Mouse (Mus musculus): ENCODE data around the gene Akr1c18. TPM values are rescaled to one million over a fixed set of nuclear protein-coding genes. Genes with fewer than 3 reads are reported as not detected.
A peak's percentile ranks its signal among the peaks of the same experiment; 100 is the strongest.
"Not testable (repeated sequence)": the region's sequence is repeated elsewhere in the genome, so short reads cannot be mapped to it uniquely, and the experiment has no call there.

Akr1c18 gene
- not detected in 2 replicates for total RNA-seq (2017)

DNA sequence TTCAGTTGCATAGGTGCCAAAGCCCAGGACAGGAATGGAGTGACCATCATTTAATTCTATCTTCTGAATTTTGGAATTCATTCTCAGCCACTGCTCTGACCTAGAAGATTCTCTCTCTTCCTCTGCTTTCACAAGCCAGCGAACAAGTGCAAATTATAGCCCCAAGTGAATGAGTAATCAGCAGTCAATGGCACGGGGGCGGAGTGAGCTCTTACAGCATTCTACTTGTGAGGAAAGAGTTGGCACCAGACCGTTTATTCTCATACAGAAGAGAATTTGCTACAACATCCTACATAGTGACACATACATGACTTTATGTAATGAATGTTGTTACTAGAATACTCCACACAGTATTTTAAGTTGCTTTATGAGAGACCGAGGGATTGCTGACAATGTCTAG, at the start of gene Akr1c18:
TSS of gene Akr1c18 (minus strand) at position 137 of the 400 bp plus-strand sequence.
- ATAC-seq (replicated peaks; ENCODE audit: low read depth, poor library complexity, severe bottlenecking), result no peak

DNA sequence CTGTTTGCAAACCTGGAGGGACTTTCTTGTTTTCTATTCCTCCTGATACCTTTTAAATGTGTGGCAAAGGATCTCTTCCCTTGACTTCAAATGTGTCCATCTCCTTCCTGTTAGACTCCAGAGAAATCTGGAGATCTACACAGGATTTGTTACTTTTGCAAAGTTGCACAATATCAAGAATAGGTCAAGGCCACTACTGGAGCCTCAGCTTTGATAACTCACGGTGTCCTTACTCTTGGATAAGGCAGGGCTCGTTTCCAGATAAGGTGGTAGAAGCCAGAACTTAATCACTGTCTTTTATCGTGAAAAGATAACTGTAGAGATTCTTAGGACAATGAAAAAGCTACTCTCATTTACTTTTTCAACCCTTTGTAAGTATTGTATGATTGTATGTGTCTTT, 42.1 kb upstream of the Akr1c18 start:
- ATAC-seq (replicated peaks; ENCODE audit: low read depth, poor library complexity, severe bottlenecking), result no peak

DNA sequence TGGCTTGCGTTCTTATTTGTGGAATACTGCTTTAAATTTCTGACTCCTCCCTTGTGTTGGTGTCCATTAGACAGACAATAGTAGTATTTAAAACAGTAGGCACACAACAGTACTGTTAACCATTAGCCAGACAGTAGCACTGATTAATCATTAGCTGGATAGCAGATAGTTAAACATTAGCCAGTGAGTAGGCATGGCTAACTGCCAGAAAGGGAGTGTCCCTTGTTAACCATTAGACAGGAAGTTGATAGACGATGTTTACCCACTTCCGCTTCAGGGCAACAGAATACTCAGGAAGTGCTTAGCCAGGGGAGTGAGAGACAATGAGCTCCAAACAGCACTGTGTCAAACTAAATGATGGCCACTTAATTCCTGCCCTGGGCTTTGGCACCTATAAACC, 40.5 kb upstream of the Akr1c18 start, which contains the start of gene Akr1c13:
TSS of gene Akr1c13 (plus strand) at position 247 of the 400 bp plus-strand sequence.
- ATAC-seq (replicated peaks; ENCODE audit: low read depth, poor library complexity, severe bottlenecking), result peak; percentile 98

DNA sequence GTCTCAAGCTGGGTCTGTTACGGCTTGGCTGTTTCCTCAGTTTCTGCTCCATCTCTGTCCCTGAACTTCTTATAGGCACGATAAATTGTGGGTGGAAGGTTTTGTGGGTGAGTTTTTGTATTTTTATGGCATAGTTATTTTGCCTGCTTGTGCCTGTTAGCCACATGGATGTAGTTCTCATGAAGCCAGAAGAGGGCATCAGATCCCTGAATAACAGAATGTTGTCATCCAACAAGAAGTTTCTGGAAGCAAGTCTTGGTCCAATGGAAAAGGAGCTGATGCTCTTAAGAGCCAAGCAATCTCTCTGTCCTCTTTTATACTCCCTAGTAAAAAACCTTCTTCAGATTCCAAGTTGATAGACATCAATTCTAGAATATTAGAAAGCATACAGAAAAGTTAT, 37.7 kb upstream of the Akr1c18 start:
- no peak for ATAC-seq (replicated peaks; ENCODE audit: low read depth, poor library complexity, severe bottlenecking)

DNA sequence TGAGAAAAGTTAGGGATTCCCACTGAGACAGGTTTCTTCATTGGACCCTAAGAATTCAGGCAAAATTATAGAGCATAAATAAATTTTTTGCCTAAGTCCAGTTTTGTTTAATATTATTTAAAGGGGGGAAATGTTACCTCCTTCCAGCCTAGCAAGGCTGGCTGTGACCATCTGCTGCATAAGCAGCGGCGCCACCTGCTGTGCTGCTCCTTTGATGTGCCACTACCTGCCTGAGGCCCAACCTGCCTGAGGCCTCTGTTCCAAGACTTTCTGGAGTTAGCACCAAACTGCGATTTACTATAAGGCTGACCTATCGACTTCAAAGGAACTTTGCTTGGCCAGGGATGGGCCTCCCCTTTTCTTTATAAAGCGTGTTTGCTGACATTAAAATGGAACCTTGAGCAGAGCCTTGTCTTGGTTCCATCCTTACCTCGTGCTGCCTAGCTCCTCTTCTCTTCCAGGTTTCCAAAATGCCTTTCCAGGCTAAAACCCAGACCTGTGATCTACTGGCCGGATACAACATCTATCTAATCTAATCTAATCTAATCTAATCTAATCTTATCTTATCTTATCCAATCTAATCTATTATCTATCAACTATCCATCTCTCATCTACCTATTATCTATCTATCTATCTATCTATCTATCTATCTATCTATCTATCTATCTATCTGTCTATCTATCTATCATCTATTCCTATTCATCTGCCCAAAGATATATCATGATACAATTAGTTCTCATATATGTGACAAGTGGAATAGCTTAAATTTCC, 36.4 kb upstream of the Akr1c18 start:
- not testable (repeated sequence) for ATAC-seq (replicated peaks; ENCODE audit: low read depth, poor library complexity, severe bottlenecking)

DNA sequence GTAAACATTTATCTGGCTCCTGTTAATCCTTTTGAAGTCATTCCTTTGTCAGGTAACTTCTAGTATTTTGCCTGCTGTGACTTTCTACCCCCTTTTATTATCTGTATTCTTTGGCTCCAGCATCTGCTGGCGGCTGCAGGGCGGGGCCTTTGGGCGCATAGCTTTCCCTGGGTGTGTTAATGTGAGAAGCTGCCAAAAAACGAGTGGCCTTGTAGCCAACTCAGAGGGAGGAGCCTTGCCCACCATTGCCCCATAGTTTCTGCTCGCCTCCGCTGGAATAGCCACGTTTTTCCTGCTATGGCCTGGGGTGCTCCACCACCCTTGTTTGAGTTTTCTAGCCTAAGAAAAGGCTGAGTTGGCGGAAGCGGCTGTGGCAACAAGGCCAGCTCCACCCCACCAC, 32.7 kb upstream of the Akr1c18 start:
- ATAC-seq (replicated peaks; ENCODE audit: low read depth, poor library complexity, severe bottlenecking), result no peak

DNA sequence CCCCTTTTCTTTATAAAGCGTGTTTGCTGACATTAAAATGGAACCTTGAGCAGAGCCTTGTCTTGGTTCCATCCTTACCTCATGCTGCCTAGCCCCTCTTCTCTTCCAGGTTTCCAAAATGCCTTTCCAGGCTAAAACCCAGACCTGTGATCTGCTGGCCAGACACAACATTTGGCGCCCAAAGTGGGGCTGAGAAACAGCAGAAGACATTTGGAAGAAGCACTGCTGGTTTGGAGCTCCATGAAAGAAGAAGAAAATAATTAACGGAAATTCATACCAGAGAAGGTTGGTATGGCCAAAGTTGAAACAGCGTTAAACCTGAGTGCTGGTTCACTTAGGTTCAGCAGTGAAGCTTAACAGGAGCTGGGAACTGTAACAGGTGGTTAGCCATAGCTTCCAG, 30.9 kb upstream of the Akr1c18 start:
- not testable (repeated sequence) for ATAC-seq (replicated peaks; ENCODE audit: low read depth, poor library complexity, severe bottlenecking)

DNA sequence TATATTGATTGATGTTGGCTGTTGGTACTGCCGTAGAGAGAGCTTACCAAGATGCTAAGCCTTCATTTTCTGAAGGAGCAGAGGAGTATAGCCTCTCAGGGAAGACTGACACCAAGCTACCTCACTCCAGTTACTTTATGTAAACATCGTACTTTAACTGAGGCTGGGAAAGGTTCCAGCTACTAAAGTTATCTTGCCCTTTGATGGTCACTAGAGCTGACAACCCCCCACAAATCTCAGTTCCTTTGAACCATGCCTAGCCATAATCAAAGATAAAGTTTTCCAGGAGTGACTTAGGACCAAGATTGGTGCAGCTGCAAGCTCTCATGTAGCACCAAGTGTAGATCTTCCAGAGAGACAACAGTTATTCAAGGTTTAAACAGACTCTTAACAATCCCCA, 22.5 kb upstream of the Akr1c18 start:
- ATAC-seq (replicated peaks; ENCODE audit: low read depth, poor library complexity, severe bottlenecking), result no peak

DNA sequence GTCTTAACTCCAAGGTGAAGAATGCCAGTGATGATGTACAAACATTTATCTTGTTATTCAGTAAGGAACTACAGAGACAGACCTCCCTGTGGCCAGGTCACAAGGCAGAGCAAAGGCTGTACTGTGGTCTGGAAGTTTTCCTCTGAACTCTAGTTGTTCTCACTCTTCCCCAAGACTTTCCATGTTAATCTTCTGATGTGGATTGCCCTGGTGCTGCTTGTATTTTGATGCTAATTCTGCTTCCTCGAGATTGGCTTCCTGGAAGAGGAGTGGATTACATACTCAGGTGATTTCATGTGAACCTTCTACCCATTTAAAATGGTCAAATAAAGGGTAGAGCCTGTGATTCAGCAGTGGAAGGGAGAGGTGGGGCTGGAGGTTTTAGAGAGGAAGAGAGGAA, 17.6 kb upstream of the Akr1c18 start:
- ATAC-seq (replicated peaks; ENCODE audit: low read depth, poor library complexity, severe bottlenecking), result no peak

DNA sequence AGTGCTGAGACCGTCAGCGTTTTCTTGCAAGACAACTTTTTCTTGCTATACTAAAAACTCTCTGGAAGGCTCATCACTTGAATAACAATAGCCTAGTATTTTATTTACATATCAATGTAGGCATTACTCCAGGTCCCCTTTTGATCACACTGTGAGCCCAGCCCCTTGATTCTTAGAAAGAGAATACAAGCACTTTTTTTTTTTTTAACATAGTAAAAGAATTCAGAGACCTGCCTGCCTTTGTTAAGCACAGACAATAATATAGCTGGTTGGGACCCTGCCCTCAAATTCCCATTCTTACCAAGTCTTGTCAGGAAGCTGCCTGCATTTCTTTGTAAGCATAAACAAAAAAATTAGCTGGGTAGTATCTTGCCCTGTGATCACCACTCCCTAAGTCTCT, 4.8 kb upstream of the Akr1c18 start:
- no peak for ATAC-seq (replicated peaks; ENCODE audit: low read depth, poor library complexity, severe bottlenecking)

DNA sequence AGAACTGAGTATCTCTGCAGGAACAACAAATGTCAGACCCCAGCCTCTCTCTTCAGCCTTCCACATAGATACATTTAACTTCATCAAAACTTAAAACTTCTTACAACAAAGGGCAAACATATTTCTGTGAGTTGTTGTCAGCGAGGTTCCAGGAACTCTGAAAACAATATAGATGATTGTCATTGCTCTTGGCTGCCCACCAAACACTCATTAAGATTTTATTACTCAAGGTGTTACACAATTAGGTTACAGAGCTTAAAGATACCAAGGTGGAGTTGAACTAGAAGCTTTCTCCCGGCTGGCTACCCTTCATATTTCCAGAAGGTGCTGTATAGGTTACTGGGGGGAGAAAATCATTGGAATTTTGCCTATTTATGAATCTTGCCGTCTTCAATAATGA, 3.1 kb upstream of the Akr1c18 start:
- no peak for ATAC-seq (replicated peaks; ENCODE audit: low read depth, poor library complexity, severe bottlenecking)

DNA sequence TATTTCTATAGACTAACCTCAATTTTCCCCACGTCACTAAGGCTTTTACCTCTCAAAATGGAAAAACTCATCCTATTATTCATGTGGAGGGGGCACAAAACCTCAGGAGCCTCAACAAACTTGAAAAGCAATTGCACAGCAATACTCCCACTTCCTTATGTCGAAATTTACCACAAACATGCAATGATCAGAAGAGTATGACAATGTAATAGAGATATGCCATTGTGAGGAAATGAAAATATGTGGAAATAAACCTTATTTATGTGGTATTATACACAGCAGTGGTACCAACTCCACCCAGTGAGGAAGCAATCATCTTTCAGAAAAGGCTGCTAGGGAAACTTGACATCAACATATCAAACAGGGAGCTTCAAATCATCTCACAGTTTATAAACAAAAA, 2.5 kb upstream of the Akr1c18 start:
- ATAC-seq (replicated peaks; ENCODE audit: low read depth, poor library complexity, severe bottlenecking), result peak; percentile 86

DNA sequence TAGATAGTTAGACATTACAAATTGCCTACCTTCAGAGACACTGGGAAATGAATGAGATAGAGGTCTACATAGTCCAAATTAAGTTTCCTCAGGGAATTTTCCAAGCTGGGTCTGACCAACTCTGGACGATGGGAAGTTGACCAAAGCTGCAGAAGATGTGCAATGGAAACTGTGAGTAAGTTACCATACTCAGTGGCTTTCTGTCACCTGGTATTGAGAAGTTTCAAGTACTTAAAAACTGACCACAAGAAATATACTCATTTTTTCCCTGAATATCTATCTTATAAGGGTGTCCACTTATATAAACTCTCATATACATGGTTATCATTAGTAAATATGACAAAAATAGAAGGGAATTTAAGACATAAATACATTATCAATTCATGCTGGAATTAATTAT, 6.2 kb downstream of the Akr1c18 start:
- no peak for ATAC-seq (replicated peaks; ENCODE audit: low read depth, poor library complexity, severe bottlenecking)

DNA sequence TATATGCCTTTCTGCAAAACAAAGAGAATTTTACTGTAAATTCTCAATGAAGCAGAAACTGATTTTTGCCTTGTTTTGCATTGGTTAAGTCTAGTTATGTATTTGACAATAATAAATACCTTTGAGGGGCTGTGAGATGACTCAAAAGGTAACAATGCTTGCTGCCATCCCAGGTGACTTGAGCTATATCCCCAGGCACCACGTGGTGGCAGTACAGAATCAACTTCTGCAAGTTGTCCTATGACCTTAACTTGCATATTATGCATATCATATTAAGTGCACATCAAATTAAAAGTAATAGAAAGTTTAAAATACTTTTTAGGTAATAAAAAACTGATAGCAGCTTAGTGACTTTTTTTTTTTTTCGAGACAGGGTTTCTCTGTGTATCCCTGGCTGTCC, 17.4 kb downstream of the Akr1c18 start:
- ATAC-seq (replicated peaks; ENCODE audit: low read depth, poor library complexity, severe bottlenecking), result peak; percentile 74

DNA sequence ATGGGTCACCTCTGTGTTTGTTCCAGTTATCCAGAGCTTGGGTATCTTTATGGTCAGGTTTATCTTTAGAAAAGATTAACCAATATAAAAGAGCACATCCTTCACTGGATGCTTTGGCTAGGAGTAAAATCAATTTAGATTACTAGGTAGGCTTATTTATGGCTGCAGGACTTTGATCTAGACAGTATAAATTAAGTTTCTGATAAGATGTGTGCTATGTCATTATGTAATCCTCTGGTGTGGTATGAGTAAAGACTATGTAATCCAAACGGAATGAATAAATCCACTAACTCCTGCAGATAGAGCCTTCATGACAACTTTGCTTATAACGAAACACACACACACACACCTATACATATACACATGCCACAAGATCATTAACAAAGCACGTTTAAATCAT, 18.7 kb downstream of the Akr1c18 start:
- no peak for ATAC-seq (replicated peaks; ENCODE audit: low read depth, poor library complexity, severe bottlenecking)

DNA sequence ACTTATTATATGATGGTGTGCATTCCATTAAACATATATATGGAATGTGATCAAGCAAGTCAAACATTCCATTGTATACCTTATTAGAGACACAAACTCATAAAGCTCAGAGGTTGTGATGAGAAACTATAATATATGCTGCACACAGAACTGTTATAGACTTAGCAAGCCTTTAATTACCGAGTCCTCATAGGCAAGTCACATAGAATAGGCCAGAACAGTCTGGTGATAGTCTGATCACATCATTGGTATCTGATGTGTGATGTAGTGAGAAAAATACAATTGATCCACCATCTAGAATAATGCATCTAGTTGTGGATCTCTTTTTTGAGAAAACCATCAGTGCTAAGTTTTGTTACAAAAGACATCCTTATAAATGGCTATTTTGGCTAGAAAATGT, 19.1 kb downstream of the Akr1c18 start:
- ATAC-seq (replicated peaks; ENCODE audit: low read depth, poor library complexity, severe bottlenecking), result no peak

DNA sequence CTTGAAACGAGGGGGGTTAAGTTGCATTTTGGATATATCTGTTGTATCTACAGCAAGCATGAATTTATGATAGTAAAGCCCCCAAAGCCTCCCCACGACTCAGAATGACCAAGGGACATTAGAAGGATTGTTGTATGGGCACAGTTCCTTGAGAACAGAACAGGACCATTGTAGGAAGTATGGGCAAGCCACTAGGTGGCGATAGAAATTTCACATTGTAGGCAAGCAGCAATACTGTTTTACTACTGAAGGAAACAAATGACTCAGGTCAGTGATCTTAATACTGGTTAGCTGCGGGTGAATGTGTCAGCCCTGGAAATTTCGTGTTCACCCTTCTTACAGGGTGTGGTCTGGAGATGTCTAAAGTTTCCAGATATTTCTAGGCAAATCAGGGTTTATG, 21.4 kb downstream of the Akr1c18 start:
- peak; percentile 81; the same call in 1 of the 2 replicates for ATAC-seq (replicated peaks; ENCODE audit: low read depth, poor library complexity, severe bottlenecking)

DNA sequence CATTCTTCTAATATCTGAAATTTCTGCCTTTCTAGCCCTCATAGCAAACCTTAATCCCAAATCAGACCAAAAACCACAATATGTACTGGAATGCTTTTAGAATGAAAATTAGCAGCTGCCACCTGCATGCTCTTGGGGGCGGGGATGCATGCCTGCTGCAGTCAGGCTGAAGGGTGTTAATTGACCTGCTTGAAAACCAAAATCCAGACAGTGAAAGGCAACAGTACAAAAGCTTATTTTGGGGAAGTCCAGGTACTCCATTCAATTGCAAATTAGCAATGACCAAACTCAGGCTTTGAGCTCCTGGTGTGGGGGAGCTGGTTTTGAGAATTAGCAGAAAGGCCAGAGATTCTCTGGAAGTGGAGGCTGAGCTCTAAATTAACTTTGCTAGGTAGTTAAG, 24.6 kb downstream of the Akr1c18 start:
- not testable (repeated sequence) for ATAC-seq (replicated peaks; ENCODE audit: low read depth, poor library complexity, severe bottlenecking)

DNA sequence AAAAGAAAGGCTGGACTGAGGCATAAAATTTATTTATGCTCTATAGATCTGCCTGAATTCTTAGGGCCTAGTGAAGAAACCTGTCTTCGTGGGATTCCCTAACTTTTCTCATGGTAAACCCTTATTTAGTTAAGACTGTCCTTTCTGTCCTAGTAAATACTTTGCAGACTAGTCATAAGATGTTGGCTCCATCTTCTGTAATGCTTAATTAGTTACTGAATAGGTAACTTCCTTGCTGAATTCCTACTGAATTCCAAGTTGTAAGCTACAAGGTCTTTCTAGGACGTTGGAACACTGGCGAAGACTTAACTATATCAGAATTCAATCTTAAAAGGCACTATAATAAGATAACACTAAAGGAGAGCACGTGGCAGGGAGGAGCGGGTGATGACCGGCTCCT, 26.0 kb downstream of the Akr1c18 start:
- ATAC-seq (replicated peaks; ENCODE audit: low read depth, poor library complexity, severe bottlenecking), result not testable (repeated sequence)

DNA sequence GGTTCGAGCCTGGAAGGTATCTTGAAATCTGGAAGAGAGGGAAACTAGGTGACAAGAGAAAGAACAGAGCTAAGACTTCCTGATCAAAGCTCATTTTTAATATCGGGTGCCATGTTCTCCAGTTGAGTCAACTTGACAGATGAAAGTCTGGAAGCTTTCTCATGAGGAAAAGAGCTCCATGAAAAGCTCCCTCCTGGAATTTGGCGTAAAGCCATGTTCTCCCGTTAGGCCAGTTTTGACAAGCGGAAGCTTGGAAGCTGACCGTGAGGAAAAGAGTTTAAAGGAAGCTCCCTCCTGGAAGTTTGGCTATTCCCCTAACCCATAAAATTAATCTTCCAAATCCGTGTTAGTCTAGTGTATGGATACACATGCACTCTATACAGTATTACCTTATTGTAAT, 27.3 kb downstream of the Akr1c18 start:
- ATAC-seq (replicated peaks; ENCODE audit: low read depth, poor library complexity, severe bottlenecking), result no peak

DNA sequence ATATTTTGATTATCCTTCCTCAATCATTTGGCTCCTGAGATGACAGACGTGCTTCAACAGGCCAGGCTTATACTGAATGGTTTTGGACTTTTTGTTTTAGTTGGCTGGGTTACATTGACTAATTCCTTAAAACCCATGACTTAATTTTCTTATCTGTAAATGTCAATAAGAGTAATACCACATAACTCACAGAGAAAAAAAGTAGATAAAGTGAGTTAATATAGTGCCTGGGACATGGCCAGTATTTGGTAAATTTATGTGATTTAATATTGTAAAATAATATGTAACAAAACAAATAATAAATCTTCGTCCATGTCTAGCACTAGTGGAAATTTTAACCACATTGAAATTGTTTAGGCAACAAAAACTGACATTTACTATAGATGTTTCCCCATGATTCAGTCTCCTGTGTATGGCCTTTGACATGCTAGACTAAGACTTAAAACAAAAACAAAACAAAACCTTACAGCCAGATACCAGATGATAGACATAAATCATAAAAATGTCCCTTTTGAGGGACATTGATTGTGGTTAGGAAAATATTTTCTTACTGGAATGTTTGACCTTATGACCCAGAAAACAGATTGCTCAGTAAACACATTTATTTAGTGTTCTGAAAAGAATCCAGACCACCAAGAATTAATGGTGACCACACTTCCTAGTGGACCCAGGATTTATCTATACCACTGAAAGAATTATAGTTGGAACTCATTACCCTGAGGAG, 31.1 kb downstream of the Akr1c18 start:
- ATAC-seq (replicated peaks; ENCODE audit: low read depth, poor library complexity, severe bottlenecking), result no peak

All from common myeloid progenitor, adult 5-6 weeks (primary cell).